Mouse (Mus musculus): ENCODE measurements around the gene Unc79.

The Unc79 gene

GRCm38 (mm10) chr12:103205561-103205960, 256.9 kb downstream of the Unc79 start:
- Histone ChIP-seq H3K4me3 (replicated peaks; ENCODE audit: low read length) (no peak overlapping the region), H3K9me3 (ENCODE audit: low read length) (no peaks in the 10 kb centered on the region), H3K36me3 (ENCODE audit: insufficient read depth, low read length) (no peaks in the 10 kb centered on the region), H3K4me1 (replicated peaks; ENCODE audit: low read depth, low read length) (no peaks in the 10 kb centered on the region), H3K27me3 (ENCODE audit: insufficient read depth, low read length) (no peaks in the 10 kb centered on the region)
- TF ChIP-seq NANOG (IDR thresholded peaks at IDR 0.05; ENCODE audit: borderline replicate concordance, low read length) (no peak), CTCF (conservative IDR thresholded peaks at IDR 0.05; ENCODE audit: low read length) (no peak), POU5F1 (IDR thresholded peaks at IDR 0.05; ENCODE audit: borderline replicate concordance, low read length) (no peak)

- no peak for TF ChIP-seq CTCF (conservative IDR thresholded peaks at IDR 0.05; ENCODE audit: low read length)
- TF ChIP-seq POU5F1 (IDR thresholded peaks at IDR 0.05; ENCODE audit: borderline replicate concordance, low read length): no peak
- no peak for TF ChIP-seq NANOG (IDR thresholded peaks at IDR 0.05; ENCODE audit: borderline replicate concordance, low read length)
- Histone ChIP-seq H3K36me3 (ENCODE audit: insufficient read depth, low read length) (no peaks in the 10 kb centered on the region), H3K27me3 (ENCODE audit: insufficient read depth, low read length) (no peaks in the 10 kb centered on the region; the same call in 1 of the 2 replicates), H3K4me3 (replicated peaks; ENCODE audit: low read length) (no peak overlapping the region), H3K4me1 (replicated peaks; ENCODE audit: low read depth, low read length) (no peaks in the 10 kb centered on the region), H3K9me3 (ENCODE audit: low read length) (no peaks in the 10 kb centered on the region)
Measured at GRCm38 (mm10) chr12:103209581-103209980, 260.9 kb downstream of the Unc79 start.

- Histone ChIP-seq H3K27me3 (ENCODE audit: insufficient read depth, low read length) (no peaks in the 10 kb centered on the region; the same call in 1 of the 2 replicates), H3K9me3 (ENCODE audit: low read length) (no peaks in the 10 kb centered on the region), H3K36me3 (ENCODE audit: insufficient read depth, low read length) (no peaks in the 10 kb centered on the region), H3K4me1 (replicated peaks; ENCODE audit: low read depth, low read length) (no peaks in the 10 kb centered on the region), H3K4me3 (replicated peaks; ENCODE audit: low read length) (no peak overlapping the region)
- TF ChIP-seq NANOG (IDR thresholded peaks at IDR 0.05; ENCODE audit: borderline replicate concordance, low read length) (no peak), CTCF (conservative IDR thresholded peaks at IDR 0.05; ENCODE audit: low read length) (no peak), POU5F1 (IDR thresholded peaks at IDR 0.05; ENCODE audit: borderline replicate concordance, low read length) (no peak)
Measured at GRCm38 (mm10) chr12:103211078-103211477, 262.4 kb downstream of the Unc79 start.

- no peaks in the 10 kb centered on the region for H3K36me3 ChIP-seq (ENCODE audit: insufficient read depth, low read length)
- TF ChIP-seq NANOG (IDR thresholded peaks at IDR 0.05; ENCODE audit: borderline replicate concordance, low read length) (no peak), CTCF (conservative IDR thresholded peaks at IDR 0.05; ENCODE audit: low read length) (no peak), POU5F1 (IDR thresholded peaks at IDR 0.05; ENCODE audit: borderline replicate concordance, low read length) (no peak)
- H3K27me3 ChIP-seq (ENCODE audit: insufficient read depth, low read length): no peaks in the 10 kb centered on the region; the same call in 1 of the 2 replicates
- no peaks in the 10 kb centered on the region for H3K9me3 ChIP-seq (ENCODE audit: low read length)
- H3K4me1 ChIP-seq (replicated peaks; ENCODE audit: low read depth, low read length): no peaks in the 10 kb centered on the region
- H3K4me3 ChIP-seq (replicated peaks; ENCODE audit: low read length): no peak overlapping the region
Measured at GRCm38 (mm10) chr12:103213591-103213990, 264.9 kb downstream of the Unc79 start.

- no peaks in the 10 kb centered on the region for H3K4me1 ChIP-seq (replicated peaks; ENCODE audit: low read depth, low read length)
- H3K36me3 ChIP-seq (ENCODE audit: insufficient read depth, low read length): no peaks in the 10 kb centered on the region
- H3K9me3 ChIP-seq (ENCODE audit: low read length): no peaks in the 10 kb centered on the region
- H3K4me3 ChIP-seq (replicated peaks; ENCODE audit: low read length): no peak overlapping the region
- H3K27me3 ChIP-seq (ENCODE audit: insufficient read depth, low read length): no peaks in the 10 kb centered on the region; the same call in 1 of the 2 replicates
- TF ChIP-seq CTCF (conservative IDR thresholded peaks at IDR 0.05; ENCODE audit: low read length) (no peak), NANOG (IDR thresholded peaks at IDR 0.05; ENCODE audit: borderline replicate concordance, low read length) (no peak), POU5F1 (IDR thresholded peaks at IDR 0.05; ENCODE audit: borderline replicate concordance, low read length) (no peak)
Measured at GRCm38 (mm10) chr12:103214270-103214669, 265.6 kb downstream of the Unc79 start.

- no peaks in the 10 kb centered on the region; the same call in 1 of the 2 replicates for H3K27me3 ChIP-seq (ENCODE audit: insufficient read depth, low read length)
Measured at GRCm38 (mm10) chr12:103214797-103215196, 266.1 kb downstream of the Unc79 start.

GRCm38 (mm10) chr12:103215877-103216610, 267.4 kb downstream of the Unc79 start:
- TF ChIP-seq CTCF (conservative IDR thresholded peaks at IDR 0.05; ENCODE audit: low read length) (no peak), NANOG (IDR thresholded peaks at IDR 0.05; ENCODE audit: borderline replicate concordance, low read length) (no peak), POU5F1 (IDR thresholded peaks at IDR 0.05; ENCODE audit: borderline replicate concordance, low read length) (no peak)
- Histone ChIP-seq H3K36me3 (ENCODE audit: insufficient read depth, low read length) (no peaks in the 10 kb centered on the region), H3K27me3 (ENCODE audit: insufficient read depth, low read length) (peaks cover 3% of the 10 kb centered on the region; the same call in 1 of the 2 replicates), H3K9me3 (ENCODE audit: low read length) (no peaks in the 10 kb centered on the region), H3K4me1 (replicated peaks; ENCODE audit: low read depth, low read length) (no peaks in the 10 kb centered on the region), H3K4me3 (replicated peaks; ENCODE audit: low read length) (no peak overlapping the region)

More at GRCm38 (mm10) chr12:103214797-103215196, 266.1 kb downstream of the Unc79 start:
- no peaks in the 10 kb centered on the region for H3K9me3 ChIP-seq (ENCODE audit: low read length)
- no peaks in the 10 kb centered on the region for H3K36me3 ChIP-seq (ENCODE audit: insufficient read depth, low read length)
- TF ChIP-seq CTCF (conservative IDR thresholded peaks at IDR 0.05; ENCODE audit: low read length): no peak
- TF ChIP-seq NANOG (IDR thresholded peaks at IDR 0.05; ENCODE audit: borderline replicate concordance, low read length): no peak
- TF ChIP-seq POU5F1 (IDR thresholded peaks at IDR 0.05; ENCODE audit: borderline replicate concordance, low read length): no peak
- H3K4me1 ChIP-seq (replicated peaks; ENCODE audit: low read depth, low read length): no peaks in the 10 kb centered on the region
- H3K4me3 ChIP-seq (replicated peaks; ENCODE audit: low read length): no peak overlapping the region

- no peak for TF ChIP-seq NANOG (IDR thresholded peaks at IDR 0.05; ENCODE audit: borderline replicate concordance, low read length)
- Histone ChIP-seq H3K27me3 (ENCODE audit: insufficient read depth, low read length) (peaks cover 48% of the 10 kb centered on the region), H3K4me1 (replicated peaks; ENCODE audit: low read depth, low read length) (no peaks in the 10 kb centered on the region), H3K4me3 (replicated peaks; ENCODE audit: low read length) (no peak overlapping the region), H3K9me3 (ENCODE audit: low read length) (no peaks in the 10 kb centered on the region), H3K36me3 (ENCODE audit: insufficient read depth, low read length) (no peaks in the 10 kb centered on the region)
Measured at GRCm38 (mm10) chr12:103223671-103224070, 275.0 kb downstream of the Unc79 start.

Measured in E14TG2a.4 (cell line).